Mouse (Mus musculus): ENCODE data around the gene Fam174b.

Gene Fam174b

GRCm38 (mm10) chr7:73814454-73814853, 74.4 kb downstream of the Fam174b start:
- DNase-seq (ENCODE audit: low spot score in 2 of 2): no peak

- no peak for DNase-seq (ENCODE audit: low spot score in 2 of 2)
These were observed 76.3 kb downstream of the Fam174b start for GRCm38 (mm10) chr7:73816255-73816996.

GRCm38 (mm10) chr7:73819366-73819765, 79.3 kb downstream of the Fam174b start:
- DNase-seq (ENCODE audit: low spot score in 2 of 2): no peak
